10 mouse cellular contexts compared by ENCODE assay signal in genomic region chr1:136227870-136228269, GRCm38 (mm10). TPM values are rescaled to one million over a fixed set of nuclear protein-coding genes. Genes with fewer than 3 reads are reported as not detected.
DNase-seq lines count a peak whose midpoint lies in the region; ATAC-seq lines count a peak whose summit lies in the region.
"Had no signal": no experiment of that assay in that cellular context is flagged by ENCODE, and none has a peak within 500 bp of the region (broad histone marks: within the 10 kb centered on the region; RNA-seq: fewer than 3 reads in every experiment).

No protein-coding gene starts in this region.

- WGBS in forebrain, embryonic 10.5 days = 81% methylated on average over 4 of the region's 4 CpGs
- WGBS in forebrain, embryonic 14.5 days = 57% methylated on average over 4 of the region's 4 CpGs
- WGBS in neural tube, embryonic 12.5 days = 67% methylated on average over 4 of the region's 4 CpGs
- WGBS in neural tube, embryonic 15.5 days = 51% methylated on average over 4 of the region's 4 CpGs
- 56% methylated on average over 4 of the region's 4 CpGs for WGBS in stomach, embryonic 14.5 days

- no peak overlapping the region for H3K4me3 ChIP-seq in forebrain, embryonic 10.5 days
- H3K4me3 ChIP-seq in forebrain, embryonic 14.5 days (ENCODE audit: low read depth, low read length) = no peak overlapping the region
- no peak overlapping the region for H3K4me3 ChIP-seq in neural tube, embryonic 12.5 days
- H3K4me3 ChIP-seq in neural tube, embryonic 15.5 days (replicated peaks) = no peak overlapping the region
- H3K4me3 ChIP-seq in stomach, embryonic 14.5 days (ENCODE audit: low read depth, low read length) = no peak overlapping the region

- no peak for ATAC-seq in forebrain, embryonic 14.5 days
- ATAC-seq in neural tube, embryonic 12.5 days (ENCODE audit: low FRiP score, low read depth) = 0 out of 2 replicates have a peak, but pooled peaks have one; percentile 1
- ATAC-seq in neural tube, embryonic 15.5 days (ENCODE audit: low FRiP score) = no peak
- ATAC-seq in stomach, embryonic 14.5 days (ENCODE audit: insufficient number of reproducible peaks, insufficient read depth, low FRiP score, low read depth) = no peak
- no peak for ATAC-seq in erythroblast, adult 5-6 weeks (replicated peaks; ENCODE audit: low FRiP score, poor library complexity, severe bottlenecking)

- peaks cover 55% of the 10 kb centered on the region for H3K4me1 ChIP-seq in forebrain, embryonic 10.5 days
- peaks cover 37% of the 10 kb centered on the region for H3K4me1 ChIP-seq in forebrain, embryonic 14.5 days (ENCODE audit: control insufficient read depth, insufficient read depth, low read length)
- peaks cover 58% of the 10 kb centered on the region for H3K4me1 ChIP-seq in neural tube, embryonic 12.5 days
- H3K4me1 ChIP-seq in neural tube, embryonic 15.5 days = peaks cover 44% of the 10 kb centered on the region
- H3K4me1 ChIP-seq in stomach, embryonic 14.5 days (ENCODE audit: control insufficient read depth, insufficient read depth, low read length) = peaks cover 46% of the 10 kb centered on the region

- peak overlapping the region; percentile 80 for H3K27ac ChIP-seq in forebrain, embryonic 10.5 days
- H3K27ac ChIP-seq in forebrain, embryonic 14.5 days (ENCODE audit: low read depth, low read length) = no peak overlapping the region
- H3K27ac ChIP-seq in neural tube, embryonic 12.5 days = no peak overlapping the region
- no peak overlapping the region for H3K27ac ChIP-seq in neural tube, embryonic 15.5 days (replicated peaks)
- no peak overlapping the region; the same call in 1 of the 2 replicates for H3K27ac ChIP-seq in stomach, embryonic 14.5 days (ENCODE audit: low read length)

- H3K9me3 ChIP-seq in forebrain, embryonic 10.5 days = no peaks in the 10 kb centered on the region
- H3K9me3 ChIP-seq in forebrain, embryonic 14.5 days (replicated peaks; ENCODE audit: control insufficient read depth, low read length) = no peaks in the 10 kb centered on the region
- no peaks in the 10 kb centered on the region for H3K9me3 ChIP-seq in neural tube, embryonic 12.5 days
- H3K9me3 ChIP-seq in neural tube, embryonic 15.5 days (replicated peaks) = no peaks in the 10 kb centered on the region
- H3K9me3 ChIP-seq in stomach, embryonic 14.5 days (ENCODE audit: control insufficient read depth, low read depth, low read length) = no peaks in the 10 kb centered on the region

- no peak overlapping the region for H3K9ac ChIP-seq in forebrain, embryonic 14.5 days (ENCODE audit: low read length)
- H3K9ac ChIP-seq in neural tube, embryonic 12.5 days = no peak overlapping the region
- no peak overlapping the region for H3K9ac ChIP-seq in neural tube, embryonic 15.5 days (replicated peaks)
- H3K9ac ChIP-seq in stomach, embryonic 14.5 days (replicated peaks; ENCODE audit: low read depth, low read length) = no peak overlapping the region

- H3K27me3 ChIP-seq in forebrain, embryonic 10.5 days (ENCODE audit: poor library complexity, severe bottlenecking) = peaks cover 16% of the 10 kb centered on the region; the same call in 1 of the 2 replicates
- H3K27me3 ChIP-seq in forebrain, embryonic 14.5 days (replicated peaks; ENCODE audit: control insufficient read depth, insufficient read depth, low read length) = no peaks in the 10 kb centered on the region
- no peaks in the 10 kb centered on the region for H3K27me3 ChIP-seq in neural tube, embryonic 12.5 days (replicated peaks)
- no peaks in the 10 kb centered on the region for H3K27me3 ChIP-seq in neural tube, embryonic 15.5 days (replicated peaks)
- no peaks in the 10 kb centered on the region for H3K27me3 ChIP-seq in stomach, embryonic 14.5 days (ENCODE audit: control insufficient read depth, insufficient read depth, low read length)

- no peak overlapping the region for H3K4me2 ChIP-seq in forebrain, embryonic 14.5 days (ENCODE audit: low read length)
- peak overlapping the region; percentile 78 for H3K4me2 ChIP-seq in neural tube, embryonic 12.5 days (replicated peaks)
- H3K4me2 ChIP-seq in neural tube, embryonic 15.5 days = no peak overlapping the region
- peak overlapping the region; percentile 56 for H3K4me2 ChIP-seq in stomach, embryonic 14.5 days (replicated peaks; ENCODE audit: low read depth, low read length)

- no peak for DNase-seq in forebrain, embryonic 10.5 days (ENCODE audit: extremely low spot score, low spot score)
- no peak for DNase-seq in forebrain, embryonic 14.5 days (ENCODE audit: low spot score)
- peak; percentile 88 for DNase-seq in kidney, adult 18-20 months
- no peak for DNase-seq in left cerebral cortex, postnatal 14 days (ENCODE audit: low spot score in 2 of 2)

- intact Hi-C loops in left cerebral cortex, postnatal 14 days (cut with DNase I) = no loop called here

- H3K36me3 ChIP-seq in forebrain, embryonic 10.5 days (replicated peaks) = peaks cover 57% of the 10 kb centered on the region
- peaks cover 34% of the 10 kb centered on the region for H3K36me3 ChIP-seq in forebrain, embryonic 14.5 days (ENCODE audit: control insufficient read depth, insufficient read depth, low read length)
- peaks cover 34% of the 10 kb centered on the region for H3K36me3 ChIP-seq in neural tube, embryonic 12.5 days
- no peaks in the 10 kb centered on the region for H3K36me3 ChIP-seq in neural tube, embryonic 15.5 days
- peaks cover 9% of the 10 kb centered on the region for H3K36me3 ChIP-seq in stomach, embryonic 14.5 days (ENCODE audit: control insufficient read depth, insufficient read depth, low read length)

RNA-seq across cellular contexts. Expression of gene Inava, which starts 6.2 kb away (rescaled TPM):
- polyA plus RNA-seq in forebrain, embryonic 10.5 days (2016; fragmentation: Nextera tagmentation; extraction: Ambion mirVana) = 21.2 and 23.2 TPM in 2 replicates
- 5.2 and 5.9 TPM in 2 replicates for polyA plus RNA-seq in forebrain, embryonic 14.5 days (2014; fragmentation: Nextera tagmentation; extraction: Ambion mirVana)
- 10.3 and 10.6 TPM in 2 replicates for polyA plus RNA-seq in neural tube, embryonic 12.5 days (2016; fragmentation: Nextera tagmentation; extraction: Ambion mirVana)
- polyA plus RNA-seq in neural tube, embryonic 15.5 days (2015; fragmentation: Nextera tagmentation; extraction: Ambion mirVana) = 2.0 and 8.2 TPM in 2 replicates
- 38.7 and 40.3 TPM in 2 replicates for polyA plus RNA-seq in stomach, embryonic 14.5 days (2014; fragmentation: Nextera tagmentation; extraction: Ambion mirVana)
- 1 to 10 TPM; 3.6 to 4.1 TPM for total RNA-seq in left cerebral cortex, postnatal 14 days (2021)
- total RNA-seq in erythroblast, adult 5-6 weeks (2015; ENCODE audit: low replicate concordance) = not detected in 2 replicates
- total RNA-seq in erythroblast, adult 5-6 weeks (2017; ENCODE audit: low replicate concordance) = not detected in 2 replicates
- total RNA-seq: granulocyte monocyte progenitor cell, adult 5-6 weeks had no signal

RNA-seq across cellular contexts. Expression of gene Mroh3, which starts 15.2 kb away (rescaled TPM):
- 0.27 and 0.28 TPM in 2 replicates for polyA plus RNA-seq in forebrain, embryonic 10.5 days (2016; fragmentation: Nextera tagmentation; extraction: Ambion mirVana)
- polyA plus RNA-seq in forebrain, embryonic 14.5 days (2014; fragmentation: Nextera tagmentation; extraction: Ambion mirVana) = not detected in 2 replicates
- polyA plus RNA-seq in neural tube, embryonic 12.5 days (2016; fragmentation: Nextera tagmentation; extraction: Ambion mirVana) = 0.49 TPM in 1 of 2 replicates, not detected in the other
- not detected in 2 replicates for polyA plus RNA-seq in neural tube, embryonic 15.5 days (2015; fragmentation: Nextera tagmentation; extraction: Ambion mirVana)
- 1.5 and 2.7 TPM in 2 replicates for polyA plus RNA-seq in stomach, embryonic 14.5 days (2014; fragmentation: Nextera tagmentation; extraction: Ambion mirVana)
- total RNA-seq in left cerebral cortex, postnatal 14 days (2021) = 1 to 10 TPM; 1.1 to 2.2 TPM
- total RNA-seq in erythroblast, adult 5-6 weeks (2015; ENCODE audit: low replicate concordance) = not detected in 2 replicates
- total RNA-seq in erythroblast, adult 5-6 weeks (2017; ENCODE audit: low replicate concordance) = 0.42 TPM in 1 of 2 replicates, not detected in the other
- total RNA-seq: granulocyte monocyte progenitor cell, adult 5-6 weeks had no signal
- polyA plus RNA-seq: C2C12 had no signal

RNA-seq across cellular contexts. Expression of gene Gpr25, which starts 32.8 kb away (rescaled TPM):
- polyA plus RNA-seq in forebrain, embryonic 10.5 days (2016; fragmentation: Nextera tagmentation; extraction: Ambion mirVana) = not detected in 2 replicates
- 0.24 TPM in 1 of 2 replicates, not detected in the other for polyA plus RNA-seq in forebrain, embryonic 14.5 days (2014; fragmentation: Nextera tagmentation; extraction: Ambion mirVana)
- polyA plus RNA-seq in neural tube, embryonic 12.5 days (2016; fragmentation: Nextera tagmentation; extraction: Ambion mirVana) = not detected in 2 replicates
- polyA plus RNA-seq in neural tube, embryonic 15.5 days (2015; fragmentation: Nextera tagmentation; extraction: Ambion mirVana) = 1.3 and 1.8 TPM in 2 replicates
- not detected in 2 replicates for polyA plus RNA-seq in stomach, embryonic 14.5 days (2014; fragmentation: Nextera tagmentation; extraction: Ambion mirVana)
- 1 to 10 TPM; 5.9 to 9.5 TPM for total RNA-seq in left cerebral cortex, postnatal 14 days (2021)
- not detected in 2 replicates for total RNA-seq in erythroblast, adult 5-6 weeks (2015; ENCODE audit: low replicate concordance)
- total RNA-seq in erythroblast, adult 5-6 weeks (2017; ENCODE audit: low replicate concordance) = not detected in 2 replicates
- total RNA-seq: granulocyte monocyte progenitor cell, adult 5-6 weeks had no signal
- polyA plus RNA-seq: C2C12 had no signal

Comparison
In these comparisons a context has a peak if more than half of its experiments do, and no peak if none do; other contexts are left out.
1. H3K4me2 ChIP-seq: peak in neural tube, embryonic 12.5 days (single experiment) and stomach, embryonic 14.5 days (single experiment); none in forebrain, embryonic 14.5 days (single experiment) and neural tube, embryonic 15.5 days (single experiment).